Mouse (Mus musculus) kidney, adult 2 months (tissue): Measurements from ENCODE around the gene Krt1.

Source experiments
- CTCF ChIP-seq: fragments of 200-500 bp; conservative IDR thresholded peaks from 2 replicates; pipeline ENCODE4 v1.5.1; 2011; ENCODE audit warnings: low read depth, mild to moderate bottlenecking, control low read depth, low read length, moderate library complexity, mixed read lengths; ENCODE audit not compliant: insufficient read depth, insufficient read length
- POLR2A ChIP-seq: fragments of 200-500 bp; IDR thresholded peaks from one replicate; pipeline ENCODE4 v1.6.1; 2011; ENCODE audit warnings: low read depth, low read length, control low read depth

GRCm38 (mm10) chr15:101873231-101873630 lies 22.6 kb upstream of the Krt1 start:
- TF ChIP-seq POLR2A (no peak), CTCF (no peak)
